Mouse (Mus musculus) kidney, embryonic 16.5 days (tissue): ENCODE measurements around the gene Tmem230. TPM values are rescaled to one million over a fixed set of nuclear protein-coding genes. Genes with fewer than 3 reads are reported as not detected.

ENCODE experiments used
- ATAC-seq: fragments of 200-750 bp; cut with Nextera tagmentation; 2 replicates; pipeline ENCODE4 v1.8.0; 2017; ENCODE audit warnings: moderate TSS enrichment; ENCODE audit not compliant: low FRiP score, low TSS enrichment
- H3K27ac ChIP-seq: fragments of 300-500 bp; sonication (generic); 2 replicates; pipeline ENCODE4 v1.5.1; 2014; ENCODE audit warnings: low read length
- H3K27me3 ChIP-seq: fragments of 300-500 bp; sonication (generic); 2 replicates; pipeline ENCODE4 v1.6.1; 2014; ENCODE audit warnings: low read length, control low read depth, mixed read lengths; ENCODE audit not compliant: insufficient read depth
- H3K36me3 ChIP-seq: fragments of 300-500 bp; sonication (generic); 2 replicates; pipeline ENCODE4 v1.6.1; 2014; ENCODE audit warnings: low read length, control low read depth, mixed read lengths; ENCODE audit not compliant: insufficient read depth
- H3K4me1 ChIP-seq: fragments of 300-500 bp; sonication (generic); 2 replicates; pipeline ENCODE4 v1.6.1; 2014; ENCODE audit warnings: low read length, control low read depth, mixed read lengths; ENCODE audit not compliant: insufficient read depth
- H3K4me2 ChIP-seq: fragments of 300-500 bp; sonication (generic); replicated peaks from 2 replicates; pipeline ENCODE4 v1.6.1; 2014; ENCODE audit warnings: low read depth, low read length
- H3K4me3 ChIP-seq: fragments of 300-500 bp; sonication (generic); 2 replicates; pipeline ENCODE4 v1.5.1; 2014; ENCODE audit warnings: mild to moderate bottlenecking, low read length
- H3K9ac ChIP-seq: fragments of 300-500 bp; sonication (generic); replicated peaks from 2 replicates; pipeline ENCODE4 v1.6.1; 2014; ENCODE audit warnings: low read length
- H3K9me3 ChIP-seq: fragments of 300-500 bp; sonication (generic); 2 replicates; pipeline ENCODE4 v1.6.1; 2016; ENCODE audit warnings: low read length, control low read depth
- WGBS: fragments of 180-500 bp; shearing (Covaris S2); extraction: QIAGEN DNeasy Blood & Tissue Kit; methylation state at CpG from one replicate; pipeline ENCODE4 v1.1.7; 2014; 5-methylcytosine and 5-hydroxymethylcytosine counted together
- polyA plus RNA-seq: library from polyadenylated mRNA; unstranded; fragments of >200 nt; fragmentation: Nextera tagmentation; extraction: Ambion mirVana; gene quantifications from 2 replicates; pipeline ENCODE4 v1.2.1, GENCODE M21; 2015

Gene Tmem230
- polyA plus RNA-seq, 1 experiment from 2014 or later = 50.1 TPM

- H3K27ac ChIP-seq = no peak overlapping the region
- H3K4me1 ChIP-seq = no peaks in the 10 kb centered on the region
- no peak for ATAC-seq
- 89% methylated on average over 16 of the region's 16 CpGs for WGBS
- no peak overlapping the region for H3K4me3 ChIP-seq
- no peak overlapping the region for H3K4me2 ChIP-seq
- H3K36me3 ChIP-seq = no peaks in the 10 kb centered on the region
- H3K27me3 ChIP-seq = no peaks in the 10 kb centered on the region
- H3K9ac ChIP-seq = no peak overlapping the region
- no peaks in the 10 kb centered on the region for H3K9me3 ChIP-seq
Observed at GRCm38 (mm10) chr2:132206316-132206881, 41.2 kb downstream of the Tmem230 start.

GRCm38 (mm10) chr2:132205549-132205948 lies 42.1 kb downstream of the Tmem230 start:
- Histone ChIP-seq H3K27me3 (no peaks in the 10 kb centered on the region), H3K27ac (no peak overlapping the region), H3K9ac (no peak overlapping the region), H3K4me1 (no peaks in the 10 kb centered on the region), H3K36me3 (no peaks in the 10 kb centered on the region), H3K4me2 (no peak overlapping the region), H3K4me3 (no peak overlapping the region), H3K9me3 (no peaks in the 10 kb centered on the region)
- no peak for ATAC-seq
- WGBS = 66% methylated on average over 4 of the region's 4 CpGs

- Histone ChIP-seq H3K4me3 (no peak overlapping the region), H3K27ac (no peak overlapping the region), H3K4me1 (no peaks in the 10 kb centered on the region), H3K9me3 (no peaks in the 10 kb centered on the region), H3K36me3 (no peaks in the 10 kb centered on the region), H3K4me2 (no peak overlapping the region), H3K9ac (no peak overlapping the region), H3K27me3 (no peaks in the 10 kb centered on the region)
- 68% methylated on average over 3 of the region's 3 CpGs for WGBS
- no peak for ATAC-seq
Observed at GRCm38 (mm10) chr2:132203773-132204172, 43.8 kb downstream of the Tmem230 start.

GRCm38 (mm10) chr2:132203186-132203585 lies 44.4 kb downstream of the Tmem230 start:
- Histone ChIP-seq H3K4me3 (no peak overlapping the region), H3K27ac (no peak overlapping the region), H3K4me2 (no peak overlapping the region), H3K9ac (no peak overlapping the region), H3K36me3 (no peaks in the 10 kb centered on the region), H3K9me3 (no peaks in the 10 kb centered on the region), H3K4me1 (no peaks in the 10 kb centered on the region), H3K27me3 (no peaks in the 10 kb centered on the region)
- 74% methylated on average over 3 of the region's 3 CpGs for WGBS
- no peak for ATAC-seq

- 65% methylated on average over 9 of the region's 9 CpGs for WGBS
- no peaks in the 10 kb centered on the region for H3K27me3 ChIP-seq
- no peaks in the 10 kb centered on the region for H3K9me3 ChIP-seq
- H3K4me1 ChIP-seq = no peaks in the 10 kb centered on the region
- no peak overlapping the region for H3K4me2 ChIP-seq
- H3K27ac ChIP-seq = no peak overlapping the region
- no peak overlapping the region for H3K9ac ChIP-seq
- no peak for ATAC-seq
- H3K36me3 ChIP-seq = no peaks in the 10 kb centered on the region
- H3K4me3 ChIP-seq = no peak overlapping the region
Observed at GRCm38 (mm10) chr2:132198017-132198933, 49.3 kb downstream of the Tmem230 start.

GRCm38 (mm10) chr2:132195602-132196001 lies 52.0 kb downstream of the Tmem230 start:
- Histone ChIP-seq H3K9ac (no peak overlapping the region), H3K27me3 (no peaks in the 10 kb centered on the region), H3K9me3 (no peaks in the 10 kb centered on the region), H3K4me3 (no peak overlapping the region), H3K4me1 (no peaks in the 10 kb centered on the region), H3K4me2 (no peak overlapping the region), H3K36me3 (no peaks in the 10 kb centered on the region), H3K27ac (no peak overlapping the region)
- 86% methylated on average over 2 of the region's 2 CpGs for WGBS
- no peak for ATAC-seq

- Histone ChIP-seq H3K27me3 (no peaks in the 10 kb centered on the region), H3K4me2 (no peak overlapping the region), H3K36me3 (no peaks in the 10 kb centered on the region), H3K9ac (no peak overlapping the region), H3K9me3 (no peaks in the 10 kb centered on the region), H3K4me3 (no peak overlapping the region), H3K4me1 (no peaks in the 10 kb centered on the region), H3K27ac (no peak overlapping the region)
- ATAC-seq = no peak
- 71% methylated on average over 3 of the region's 3 CpGs for WGBS
Observed at GRCm38 (mm10) chr2:132190602-132191161, 56.9 kb downstream of the Tmem230 start.

Other genes with a start within 250 kb of the Tmem230 start
- 8.1 and 9.1 TPM in 2 replicates for gene Rassf2, start 217.5 kb downstream of the Tmem230 start, polyA plus RNA-seq
- 15.2 and 17.7 TPM in 2 replicates for gene Slc23a2, start 102.7 kb downstream of the Tmem230 start, polyA plus RNA-seq
- 248 and 265 TPM in 2 replicates for gene Pcna, start 5.5 kb upstream of the Tmem230 start, polyA plus RNA-seq
- gene Cds2, start 15.3 kb upstream of the Tmem230 start, polyA plus RNA-seq = 26.6 and 28.1 TPM in 2 replicates
- gene Prokr2, start 137.6 kb upstream of the Tmem230 start, polyA plus RNA-seq = 0.10 and 0.30 TPM in 2 replicates